Mouse (Mus musculus) olfactory bulb, adult 2 months (tissue): ENCODE results near the gene Rrnad1. TPM values are rescaled to one million over a fixed set of nuclear protein-coding genes. Genes with fewer than 3 reads are reported as not detected.

Experiments used
- H3K27ac ChIP-seq: fragments of 200-500 bp; 2 replicates; pipeline ENCODE4 v1.5.1; 2012; ENCODE audit warnings: low read depth, low read length; ENCODE audit not compliant: insufficient read depth
- H3K4me1 ChIP-seq: fragments of 200-500 bp; 2 replicates; pipeline ENCODE4 v1.6.1; 2012; ENCODE audit warnings: low read length; ENCODE audit not compliant: control insufficient read depth, insufficient read depth
- H3K4me3 ChIP-seq: fragments of 200-500 bp; 2 replicates; pipeline ENCODE4 v1.5.1; 2012; ENCODE audit warnings: mild to moderate bottlenecking, low read depth, low read length, moderate library complexity; ENCODE audit not compliant: insufficient read depth
- CTCF ChIP-seq: fragments of 200-500 bp; IDR thresholded peaks from 2 replicates; pipeline ENCODE4 v1.5.1; 2012; ENCODE audit warnings: low read depth, mild to moderate bottlenecking, low read length, moderate library complexity; ENCODE audit not compliant: insufficient read depth
- POLR2A ChIP-seq: fragments of 200-500 bp; IDR thresholded peaks from 2 replicates; pipeline ENCODE4 v1.6.1; 2012; ENCODE audit warnings: mild to moderate bottlenecking, low read depth, low read length, moderate library complexity; ENCODE audit not compliant: insufficient read depth
- WGBS: fragments of 180-500 bp; shearing (Covaris S2); methylation state at CpG from one replicate; pipeline ENCODE4 v1.1.7; 2018; 5-methylcytosine and 5-hydroxymethylcytosine counted together
- polyA plus RNA-seq: library from polyadenylated mRNA; stranded (reverse); fragments of >200 nt; gene quantifications from 2 replicates; pipeline ENCODE4 v1.2.4, GENCODE M21; 2012; ENCODE audit warnings: low replicate concordance; ENCODE audit not compliant: missing spikeins, insufficient read depth, insufficient read length

Rrnad1 gene
- polyA plus RNA-seq, 1 experiment = not detected

DNA sequence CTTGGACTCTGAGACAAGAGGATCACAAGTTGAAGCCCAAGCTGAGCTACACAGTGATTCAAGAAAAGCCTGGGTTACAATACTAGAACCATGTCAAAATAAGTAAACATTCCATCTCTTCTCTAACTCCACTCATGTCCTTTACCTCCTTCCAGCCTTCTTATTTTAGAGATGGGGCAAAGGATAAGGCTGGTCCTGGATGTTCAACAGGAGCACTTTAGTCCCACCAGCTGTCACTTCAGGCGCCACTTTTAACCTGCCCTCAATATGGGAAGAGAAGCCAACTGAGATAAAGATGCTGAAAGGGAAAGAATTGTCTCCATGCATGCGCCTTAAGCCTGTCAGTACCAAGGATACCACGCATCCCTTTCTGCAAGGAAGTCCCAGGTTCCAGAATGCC is 46.2 kb downstream of the Rrnad1 start:
- TF ChIP-seq POLR2A (no peak), CTCF (no peak)
- Histone ChIP-seq H3K4me3 (peak overlapping the region; percentile 88), H3K27ac (no peak overlapping the region), H3K4me1 (no peaks in the 10 kb centered on the region; the same call in 1 of the 2 replicates)
- 1% methylated on average over 3 of the region's 3 CpGs for WGBS

DNA sequence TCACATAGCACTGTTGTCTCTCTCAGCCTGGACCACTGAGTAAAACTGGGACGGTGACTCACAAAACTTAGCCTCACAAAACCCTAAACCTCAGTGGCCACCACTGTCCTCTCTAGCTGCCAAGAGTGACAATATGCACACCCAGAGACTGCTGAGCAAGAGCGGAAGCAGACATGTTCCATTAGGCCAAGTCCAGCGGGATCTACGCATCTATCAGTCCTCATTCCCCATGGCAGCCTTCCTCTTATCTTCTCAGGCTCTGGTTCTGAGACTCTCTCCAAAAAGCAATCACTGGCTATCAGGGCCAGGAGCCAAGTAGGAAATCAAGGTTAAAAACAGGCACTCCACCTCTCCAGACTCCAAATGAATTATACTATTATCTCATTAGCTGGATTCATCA is 52.8 kb downstream of the Rrnad1 start:
- no peak overlapping the region for H3K27ac ChIP-seq
- H3K4me1 ChIP-seq = no peaks in the 10 kb centered on the region
- TF ChIP-seq CTCF (no peak), POLR2A (no peak)
- WGBS = 87% methylated on average over 4 of the region's 4 CpGs
- no peak overlapping the region for H3K4me3 ChIP-seq

Other genes with a start within 250 kb of the Rrnad1 start
- not detected in 2 replicates for gene Lrrc71, start 182.1 kb downstream of the Rrnad1 start, polyA plus RNA-seq
- gene Ntrk1, start 135.6 kb downstream of the Rrnad1 start, polyA plus RNA-seq = not detected in 2 replicates
- not detected in 2 replicates for gene Insrr, start 133.8 kb downstream of the Rrnad1 start, polyA plus RNA-seq
- not detected in 2 replicates for gene Pear1, start 106.4 kb downstream of the Rrnad1 start, polyA plus RNA-seq
- not detected in 2 replicates for gene Sh2d2a, start 84.0 kb downstream of the Rrnad1 start, polyA plus RNA-seq
- gene Prcc, start 45.1 kb downstream of the Rrnad1 start, polyA plus RNA-seq = not detected in 2 replicates
- gene Hdgf, start 24.4 kb downstream of the Rrnad1 start, polyA plus RNA-seq = 549 TPM in 1 of 2 replicates, not detected in the other
- gene Mrpl24, start 11.2 kb downstream of the Rrnad1 start, polyA plus RNA-seq = not detected in 2 replicates
- gene Isg20l2, start 403 bp downstream of the Rrnad1 start, polyA plus RNA-seq = not detected in 2 replicates
- gene Crabp2, start 17.9 kb upstream of the Rrnad1 start, polyA plus RNA-seq = not detected in 2 replicates
- not detected in 2 replicates for gene Nes, start 40.4 kb upstream of the Rrnad1 start, polyA plus RNA-seq
- not detected in 2 replicates for gene Bcan, start 69.5 kb upstream of the Rrnad1 start, polyA plus RNA-seq
- not detected in 2 replicates for gene Hapln2, start 96.9 kb upstream of the Rrnad1 start, polyA plus RNA-seq
- not detected in 2 replicates for gene Gpatch4, start 112.4 kb upstream of the Rrnad1 start, polyA plus RNA-seq
- gene Naxe, start 127.8 kb upstream of the Rrnad1 start, polyA plus RNA-seq = not detected in 2 replicates
- not detected in 2 replicates for gene Ttc24, start 147.6 kb upstream of the Rrnad1 start, polyA plus RNA-seq
- not detected in 2 replicates for gene Iqgap3, start 151.3 kb upstream of the Rrnad1 start, polyA plus RNA-seq
- gene Mef2d, start 211.7 kb upstream of the Rrnad1 start, polyA plus RNA-seq = 460 TPM in 1 of 2 replicates, not detected in the other